Comparison of ENCODE assay signal across 13 mouse cellular contexts in the genomic region with DNA sequence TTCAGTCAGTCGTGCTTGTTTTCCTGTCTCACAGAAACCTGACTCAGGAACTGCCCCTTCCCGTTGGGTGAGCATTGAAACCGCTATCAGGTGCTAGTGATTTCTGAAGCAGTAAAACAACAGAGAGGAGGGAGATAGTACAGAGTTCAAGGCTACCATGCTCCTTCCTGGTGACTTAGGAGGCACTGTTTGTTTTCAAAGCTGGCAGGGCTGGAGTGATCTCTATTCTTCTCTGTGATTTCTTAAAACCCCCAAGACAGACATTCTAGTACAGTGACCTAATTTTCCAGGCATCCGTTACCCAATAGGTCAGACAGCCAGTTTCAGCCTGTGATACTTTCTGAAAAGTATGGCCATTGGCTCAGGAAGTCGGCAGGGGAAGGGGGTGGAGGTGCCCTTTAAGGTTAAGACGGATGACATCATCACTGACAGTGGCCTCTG. TPM values are rescaled to one million over a fixed set of nuclear protein-coding genes. Genes with fewer than 3 reads are reported as not detected.
DNase-seq lines count a peak whose midpoint lies in the region; ATAC-seq lines count a peak whose summit lies in the region.
"Had no signal": no experiment of that assay in that cellular context is flagged by ENCODE, and none has a peak within 500 bp of the region (broad histone marks: within the 10 kb centered on the region; RNA-seq: fewer than 3 reads in every experiment).

No protein-coding gene starts in this region.

- no peak overlapping the region for H3K9ac ChIP-seq in liver, embryonic 11.5 days (ENCODE audit: low read depth, low read length)
- H3K9ac ChIP-seq: neural tube, embryonic 13.5 days had no signal

- no peak overlapping the region for H3K4me2 ChIP-seq in liver, embryonic 11.5 days
- H3K4me2 ChIP-seq: neural tube, embryonic 13.5 days had no signal

- peak; percentile 41; the same call in 1 of the 2 replicates for ATAC-seq in liver, embryonic 11.5 days (replicated peaks; ENCODE audit: low FRiP score)
- ATAC-seq in monocyte, adult 5-6 weeks (replicated peaks; ENCODE audit: insufficient number of reproducible peaks, low FRiP score, low TSS enrichment, poor library complexity, severe bottlenecking) = no peak

- no peak overlapping the region for H3K4me3 ChIP-seq in embryonic facial prominence, embryonic 10.5 days
- H3K4me3 ChIP-seq in liver, embryonic 11.5 days (ENCODE audit: low read depth, low read length) = no peak overlapping the region
- H3K4me3 ChIP-seq: left cerebral cortex, adult 2 months; neural tube, embryonic 13.5 days had no signal

- peak overlapping the region; percentile 32; the same call in 1 of the 2 replicates for H3K27ac ChIP-seq in embryonic facial prominence, embryonic 10.5 days (replicated peaks)
- no peak overlapping the region for H3K27ac ChIP-seq in liver, embryonic 11.5 days (ENCODE audit: low read depth, low read length)
- H3K27ac ChIP-seq: left cerebral cortex, adult 2 months; neural tube, embryonic 13.5 days had no signal

- H3K9me3 ChIP-seq in embryonic facial prominence, embryonic 10.5 days = no peaks in the 10 kb centered on the region
- H3K9me3 ChIP-seq in liver, embryonic 11.5 days (ENCODE audit: control insufficient read depth, low read length) = no peaks in the 10 kb centered on the region
- H3K9me3 ChIP-seq: neural tube, embryonic 13.5 days had no signal

- no peaks in the 10 kb centered on the region for H3K36me3 ChIP-seq in embryonic facial prominence, embryonic 10.5 days (replicated peaks)
- H3K36me3 ChIP-seq in liver, embryonic 11.5 days (ENCODE audit: control insufficient read depth, insufficient read depth, low read length) = no peaks in the 10 kb centered on the region
- H3K36me3 ChIP-seq: neural tube, embryonic 13.5 days had no signal

- H3K4me1 ChIP-seq in embryonic facial prominence, embryonic 10.5 days = peaks cover 14% of the 10 kb centered on the region
- H3K4me1 ChIP-seq in liver, embryonic 11.5 days (replicated peaks; ENCODE audit: control insufficient read depth, insufficient read depth, low read length) = no peaks in the 10 kb centered on the region
- H3K4me1 ChIP-seq: neural tube, embryonic 13.5 days had no signal

- peak; percentile 19 for DNase-seq in kidney, postnatal 14 days
- DNase-seq in kidney, postnatal 10 days = no peak
- DNase-seq in embryonic facial prominence, embryonic 10.5 days (ENCODE audit: low spot score) = peak; percentile 16
- DNase-seq in liver, embryonic 11.5 days (ENCODE audit: low spot score) = no peak
- peak; percentile 7 for DNase-seq in yolk sac, embryonic 10.5 days (ENCODE audit: low spot score)
- DNase-seq in cerebellum, adult 9-11 months = no peak
- DNase-seq in thymus, postnatal 10 days (ENCODE audit: low spot score in 2 of 2) = no peak
- DNase-seq: thymus, postnatal 36 days had no signal

- no peaks in the 10 kb centered on the region for H3K27me3 ChIP-seq in embryonic facial prominence, embryonic 10.5 days (replicated peaks; ENCODE audit: low read depth, poor library complexity, severe bottlenecking)
- H3K27me3 ChIP-seq in liver, embryonic 11.5 days (replicated peaks; ENCODE audit: control insufficient read depth, insufficient read depth, low read length) = no peaks in the 10 kb centered on the region
- H3K27me3 ChIP-seq: neural tube, embryonic 13.5 days had no signal

- WGBS in embryonic facial prominence, embryonic 10.5 days = 50% methylated on average over 6 of the region's 6 CpGs
- 27% methylated on average over 6 of the region's 6 CpGs for WGBS in liver, embryonic 11.5 days

RNA-seq across cellular contexts. Expression of a gene that starts 25.1 kb away (rescaled TPM):
- polyA plus RNA-seq in embryonic facial prominence, embryonic 10.5 days (2016; fragmentation: Nextera tagmentation; extraction: Ambion mirVana) = 0.15 and 0.27 TPM in 2 replicates
- 0.05 and 0.08 TPM in 2 replicates for polyA plus RNA-seq in liver, embryonic 11.5 days (2014; fragmentation: Nextera tagmentation; extraction: Ambion mirVana)
- 0.75 TPM in 1 of 3 replicates, not detected in the others for total RNA-seq in monocyte, adult 5-6 weeks (2017)
- total RNA-seq: megakaryocyte, adult 5-6 weeks had no signal
- polyA plus RNA-seq: hindbrain, embryonic 11.5 days had no signal

Comparison
In these comparisons a context has a peak if more than half of its experiments do, and no peak if none do; other contexts are left out.
1. DNase-seq: peak in kidney, postnatal 14 days (single experiment), embryonic facial prominence, embryonic 10.5 days (single experiment) and yolk sac, embryonic 10.5 days (single experiment); none in kidney, postnatal 10 days (single experiment), liver, embryonic 11.5 days (single experiment), cerebellum, adult 9-11 months (single experiment) and thymus, postnatal 10 days (0 of 2).